Mouse (Mus musculus): ENCODE data around the gene Lrrtm4. TPM values are rescaled to one million over a fixed set of nuclear protein-coding genes. Genes with fewer than 3 reads are reported as not detected.

Lrrtm4 gene
- total and polyA plus RNA-seq, 3 experiments: not detected

- Histone ChIP-seq H3K4me3 (ENCODE audit: control insufficient read depth in 1 of 2, insufficient read depth in 1 of 2, low read depth in 2 of 2, low read length in 2 of 2) (no peak overlapping the region), H3K79me2 (ENCODE audit: control insufficient read depth, insufficient read depth, low read length, poor library complexity) (no peaks in the 10 kb centered on the region), H3K9me3 (replicated peaks; ENCODE audit: insufficient read depth, low read length) (no peaks in the 10 kb centered on the region), H3K27ac (ENCODE audit: control insufficient read depth, low read depth, low read length) (no peak overlapping the region), H3K27me3 (ENCODE audit: control insufficient read depth in 1 of 2, insufficient read depth in 2 of 2, low read length in 2 of 2) (no peaks in the 10 kb centered on the region), H3K36me3 (ENCODE audit: control insufficient read depth in 1 of 2, insufficient read depth in 2 of 2, low read length in 2 of 2) (no peaks in the 10 kb centered on the region), H3K4me1 (ENCODE audit: control insufficient read depth in 1 of 2, insufficient read depth in 2 of 2, low read length in 2 of 2) (no peaks in the 10 kb centered on the region), H3K9ac (ENCODE audit: control insufficient read depth, low read depth, low read length, poor library complexity, severe bottlenecking) (no peak overlapping the region)
- DNase-seq (ENCODE audit: low read depth, low spot score): no peak
- no peak for TF ChIP-seq POLR2A (IDR thresholded peaks at IDR 0.05; ENCODE audit: control insufficient read depth in 1 of 2, insufficient read depth in 1 of 2, low read depth in 1 of 2, low read length in 2 of 2, poor library complexity in 1 of 2)
- no peak for TF ChIP-seq TAL1 (IDR thresholded peaks at IDR 0.05; ENCODE audit: low read length)
- no peak for TF ChIP-seq NELFE (IDR thresholded peaks at IDR 0.05; ENCODE audit: low read depth, low read length)
- no peak for TF ChIP-seq ELF1 (IDR thresholded peaks at IDR 0.05; ENCODE audit: low read depth, low read length)
- no peak for TF ChIP-seq BHLHE40 (IDR thresholded peaks at IDR 0.05; ENCODE audit: borderline replicate concordance, low read depth, low read length)
- TF ChIP-seq ZNF384 (IDR thresholded peaks at IDR 0.05; ENCODE audit: low read depth, low read length): no peak
- no peak for TF ChIP-seq NRF1 (IDR thresholded peaks at IDR 0.05; ENCODE audit: insufficient read depth, low read depth, low read length, poor library complexity, severe bottlenecking)
- no peak for TF ChIP-seq MAZ (IDR thresholded peaks at IDR 0.05; ENCODE audit: low read depth, low read length)
- TF ChIP-seq RCOR1 (IDR thresholded peaks at IDR 0.05; ENCODE audit: low read depth, low read length): no peak
- no peak for TF ChIP-seq SMC3 (IDR thresholded peaks at IDR 0.05; ENCODE audit: low read depth, low read length)
- TF ChIP-seq CHD2 (IDR thresholded peaks at IDR 0.05; ENCODE audit: low read length): no peak
- TF ChIP-seq ZC3H11A (IDR thresholded peaks at IDR 0.05; ENCODE audit: low read depth, low read length): no peak
- TF ChIP-seq E2F4 (IDR thresholded peaks at IDR 0.05; ENCODE audit: borderline replicate concordance, low read depth, low read length): no peak
- TF ChIP-seq RAD21 (IDR thresholded peaks at IDR 0.05; ENCODE audit: low read depth, low read length): no peak
Observed at GRCm38 (mm10) chr6:80582225-80582624, 563.5 kb downstream of the Lrrtm4 start.

- no peaks in the 10 kb centered on the region for H3K79me2 ChIP-seq (ENCODE audit: control insufficient read depth, insufficient read depth, low read length, poor library complexity)
- H3K4me3 ChIP-seq (ENCODE audit: control insufficient read depth in 1 of 2, insufficient read depth in 1 of 2, low read depth in 2 of 2, low read length in 2 of 2): no peak overlapping the region
- no peaks in the 10 kb centered on the region for H3K36me3 ChIP-seq (ENCODE audit: control insufficient read depth in 1 of 2, insufficient read depth in 2 of 2, low read length in 2 of 2)
- H3K27me3 ChIP-seq (ENCODE audit: control insufficient read depth in 1 of 2, insufficient read depth in 2 of 2, low read length in 2 of 2): no peaks in the 10 kb centered on the region
- no peaks in the 10 kb centered on the region for H3K9me3 ChIP-seq (replicated peaks; ENCODE audit: insufficient read depth, low read length)
- H3K9ac ChIP-seq (ENCODE audit: control insufficient read depth, low read depth, low read length, poor library complexity, severe bottlenecking): no peak overlapping the region
- no peaks in the 10 kb centered on the region for H3K4me1 ChIP-seq (ENCODE audit: control insufficient read depth in 1 of 2, insufficient read depth in 2 of 2, low read length in 2 of 2)
- DNase-seq (ENCODE audit: low read depth, low spot score): no peak
- H3K27ac ChIP-seq (ENCODE audit: control insufficient read depth, low read depth, low read length): no peak overlapping the region
- no peak for TF ChIP-seq SMC3 (IDR thresholded peaks at IDR 0.05; ENCODE audit: low read depth, low read length)
- TF ChIP-seq USF1 (IDR thresholded peaks at IDR 0.05; ENCODE audit: low read depth, low read length): no peak
- no peak for TF ChIP-seq MXI1 (IDR thresholded peaks at IDR 0.05; ENCODE audit: low read depth, low read length)
- no peak for TF ChIP-seq KAT2A (conservative IDR thresholded peaks at IDR 0.05; ENCODE audit: low read depth, low read length)
- no peak for TF ChIP-seq MEF2A (IDR thresholded peaks at IDR 0.05; ENCODE audit: extremely low read depth, insufficient replicate concordance, low read depth, low read length, poor library complexity, severe bottlenecking)
- no peak for TF ChIP-seq TCF12 (IDR thresholded peaks at IDR 0.05; ENCODE audit: low read depth, low read length)
- no peak for TF ChIP-seq JUND (IDR thresholded peaks at IDR 0.05; ENCODE audit: low read depth, low read length)
- no peak for TF ChIP-seq UBTF (IDR thresholded peaks at IDR 0.05; ENCODE audit: borderline replicate concordance, insufficient read depth, low read depth, low read length)
- TF ChIP-seq TAL1 (IDR thresholded peaks at IDR 0.05; ENCODE audit: low read length): no peak
Observed at GRCm38 (mm10) chr6:80589776-80590175, 571.1 kb downstream of the Lrrtm4 start.

All from MEL (cell line).